Mouse (Mus musculus) hematopoietic multipotent progenitor cell, adult 10-12 weeks (in vitro differentiated cells): Measurements from ENCODE around the gene Hoxb5. TPM values are rescaled to one million over a fixed set of nuclear protein-coding genes. Genes with fewer than 3 reads are reported as not detected.

Source experiments
- polyA plus RNA-seq: library from polyadenylated mRNA; stranded (reverse); fragments of >175 nt; gene quantifications from 2 replicates; pipeline ENCODE4 v1.2.3, GENCODE M21; 2012; ENCODE audit warnings: low replicate concordance

Gene Hoxb5
- 0.08 and 0.52 TPM in 2 replicates for polyA plus RNA-seq

GRCm38 (mm10) chr11:96303151-96304099, at the start of gene Hoxb5:
Hoxb5 (plus strand) TSS chr11:96303336.

GRCm38 (mm10) chr11:96270996-96271540, 32.1 kb upstream of the Hoxb5 start, which contains the start of gene Hoxb9:
Hoxb9 (plus strand) TSS chr11:96271457.

GRCm38 (mm10) chr11:96281855-96282570, 21.1 kb upstream of the Hoxb5 start, which contains the start of gene Hoxb8:
Hoxb8 (plus strand) TSS chr11:96281905.

GRCm38 (mm10) chr11:96285771-96286738, 17.1 kb upstream of the Hoxb5 start, which contains the start of gene Hoxb7:
Hoxb7 (plus strand) TSS chr11:96286623.

GRCm38 (mm10) chr11:96291681-96292564, 11.2 kb upstream of the Hoxb5 start, which contains the start of gene Hoxb6:
Hoxb6 (plus strand) TSS chr11:96292476.

GRCm38 (mm10) chr11:96317608-96318367, 14.7 kb downstream of the Hoxb5 start, which contains the start of gene Hoxb4:
Hoxb4 (plus strand) TSS chr11:96318267.

GRCm38 (mm10) chr11:96323154-96323553, 20.0 kb downstream of the Hoxb5 start, which contains the start of gene Hoxb3:
Hoxb3 (plus strand) TSS chr11:96323326.

GRCm38 (mm10) chr11:96350341-96350624, 47.1 kb downstream of the Hoxb5 start, which contains the start of gene Hoxb2:
Hoxb2 (plus strand) TSS chr11:96350525.

Other genes starting within 250 kb of the Hoxb5 start
- gene Ube2z, start 237.9 kb upstream of the Hoxb5 start, polyA plus RNA-seq, result 19.9 and 30.6 TPM in 2 replicates
- gene Atp5g1, start 227.7 kb upstream of the Hoxb5 start, polyA plus RNA-seq, result 14.0 and 158 TPM in 2 replicates
- not detected in 2 replicates for gene Calcoco2, start 191.4 kb upstream of the Hoxb5 start, polyA plus RNA-seq
- gene Ttll6, start 169.6 kb upstream of the Hoxb5 start, polyA plus RNA-seq, result not detected in 2 replicates
- gene Hoxb13, start 109.0 kb upstream of the Hoxb5 start, polyA plus RNA-seq, result not detected in 2 replicates
- not detected in 2 replicates for gene Hoxb9, start 31.9 kb upstream of the Hoxb5 start, polyA plus RNA-seq
- 0.19 TPM in 1 of 2 replicates, not detected in the other for gene Hoxb8, start 21.4 kb upstream of the Hoxb5 start, polyA plus RNA-seq
- 0.24 TPM in 1 of 2 replicates, not detected in the other for gene Hoxb7, start 16.7 kb upstream of the Hoxb5 start, polyA plus RNA-seq
- gene Hoxb6, start 10.9 kb upstream of the Hoxb5 start, polyA plus RNA-seq, result 0.17 and 0.78 TPM in 2 replicates
- 4.6 and 20.1 TPM in 2 replicates for gene Hoxb4, start 14.9 kb downstream of the Hoxb5 start, polyA plus RNA-seq
- gene Hoxb3, start 20.0 kb downstream of the Hoxb5 start, polyA plus RNA-seq, result 2.5 and 11.9 TPM in 2 replicates
- gene Hoxb2, start 47.2 kb downstream of the Hoxb5 start, polyA plus RNA-seq, result 0.09 TPM in 1 of 2 replicates, not detected in the other
- gene Hoxb1, start 62.4 kb downstream of the Hoxb5 start, polyA plus RNA-seq, result not detected in 2 replicates
- 9.5 and 10.6 TPM in 2 replicates for gene Skap1, start 161.3 kb downstream of the Hoxb5 start, polyA plus RNA-seq